Mouse (Mus musculus) stomach, postnatal 0 days (tissue): Measurements from ENCODE around the gene Vash2.

Experiments
- CTCF ChIP-seq: IDR thresholded peaks from 2 replicates; pipeline ENCODE4 v1.5.1; 2016; ENCODE audit warnings: antibody characterized with exemption, low read depth, mild to moderate bottlenecking, moderate library complexity
- EP300 ChIP-seq: optimal IDR thresholded peaks from 2 replicates; pipeline ENCODE3; 2016; ENCODE audit warnings: antibody characterized with exemption

GRCm38 (mm10) chr1:190968010-190968409 is 11.1 kb downstream of the Vash2 start:
- no peak for TF ChIP-seq CTCF
- no peak for TF ChIP-seq EP300
